Mouse (Mus musculus): ENCODE data around the gene Scarb2.

The Scarb2 gene

GRCm38 (mm10) chr5:92395764-92396163 lies 110.9 kb downstream of the Scarb2 start:
- no peak for DNase-seq (ENCODE audit: extremely low read depth, insufficient read length, low spot score)

GRCm38 (mm10) chr5:92393863-92394262 lies 112.8 kb downstream of the Scarb2 start:
- DNase-seq (ENCODE audit: extremely low read depth, insufficient read length, low spot score): no peak

GRCm38 (mm10) chr5:92392542-92392941 lies 114.1 kb downstream of the Scarb2 start:
- DNase-seq (ENCODE audit: extremely low read depth, insufficient read length, low spot score): no peak
